Comparison of ENCODE assay signal across 13 mouse cellular contexts in genomic region chr1:127400666-127401065, GRCm38 (mm10).
DNase-seq lines count a peak whose midpoint lies in the region; ATAC-seq and TF ChIP-seq lines count a peak whose summit lies in the region.
"Had no signal": no experiment of that assay in that cellular context is flagged by ENCODE, and none has a peak within 500 bp of the region (broad histone marks: within the 10 kb centered on the region; RNA-seq: fewer than 3 reads in every experiment).

No protein-coding gene starts in this region.

- H3K4me1 ChIP-seq in hindbrain, embryonic 13.5 days (replicated peaks), result peaks cover 10% of the 10 kb centered on the region; the same call in 1 of the 2 replicates
- H3K4me1 ChIP-seq in hindbrain, embryonic 11.5 days (replicated peaks; ENCODE audit: control insufficient read depth, insufficient read depth, low read length), result no peaks in the 10 kb centered on the region; the same call in 1 of the 2 replicates
- H3K4me1 ChIP-seq in lung, postnatal 0 days (ENCODE audit: insufficient read depth, low read depth, low read length), result no peaks in the 10 kb centered on the region
- no peaks in the 10 kb centered on the region for H3K4me1 ChIP-seq in lung, adult 2 months (ENCODE audit: control insufficient read depth, insufficient read depth, low read length)
- H3K4me1 ChIP-seq in embryonic facial prominence, embryonic 15.5 days, result peaks cover 15% of the 10 kb centered on the region; the same call in 1 of the 2 replicates
- H3K4me1 ChIP-seq in neural tube, embryonic 13.5 days (replicated peaks), result peaks cover 21% of the 10 kb centered on the region
- H3K4me1 ChIP-seq: heart, embryonic 13.5 days; lung, embryonic 15.5 days had no signal

- peaks cover 23% of the 10 kb centered on the region for H3K36me3 ChIP-seq in hindbrain, embryonic 13.5 days
- H3K36me3 ChIP-seq in hindbrain, embryonic 11.5 days (ENCODE audit: control insufficient read depth, insufficient read depth, low read length), result no peaks in the 10 kb centered on the region
- no peaks in the 10 kb centered on the region for H3K36me3 ChIP-seq in lung, postnatal 0 days (ENCODE audit: insufficient read depth, low read length)
- H3K36me3 ChIP-seq in embryonic facial prominence, embryonic 15.5 days, result peaks cover 4% of the 10 kb centered on the region; the same call in 1 of the 2 replicates
- H3K36me3 ChIP-seq in neural tube, embryonic 13.5 days, result peaks cover 16% of the 10 kb centered on the region
- H3K36me3 ChIP-seq: lung, embryonic 15.5 days had no signal

- TF ChIP-seq CTCF in lung, postnatal 0 days (IDR thresholded peaks at IDR 0.05), result no peak
- TF ChIP-seq CTCF in lung, adult 2 months (IDR thresholded peaks at IDR 0.05; ENCODE audit: insufficient read depth, low read length), result no peak

- TF ChIP-seq EP300 in lung, postnatal 0 days (IDR thresholded peaks at IDR 0.05), result no peak

- peak overlapping the region; percentile 48; the same call in 1 of the 2 replicates for H3K27ac ChIP-seq in hindbrain, embryonic 13.5 days
- no peak overlapping the region for H3K27ac ChIP-seq in hindbrain, embryonic 11.5 days (ENCODE audit: low read depth, low read length)
- no peak overlapping the region for H3K27ac ChIP-seq in lung, postnatal 0 days (ENCODE audit: low read length)
- H3K27ac ChIP-seq in embryonic facial prominence, embryonic 15.5 days (replicated peaks), result peak overlapping the region; percentile 34; the same call in 1 of the 2 replicates
- H3K27ac ChIP-seq in neural tube, embryonic 13.5 days (replicated peaks), result peak overlapping the region; percentile 70
- H3K27ac ChIP-seq: heart, embryonic 13.5 days; lung, embryonic 15.5 days had no signal

- ATAC-seq in hindbrain, embryonic 13.5 days (ENCODE audit: low FRiP score), result no peak
- no peak for ATAC-seq in hindbrain, embryonic 11.5 days (ENCODE audit: low FRiP score)
- no peak for ATAC-seq in lung, postnatal 0 days
- 0 out of 2 replicates have a peak, but pooled peaks have one; percentile 31 for ATAC-seq in embryonic facial prominence, embryonic 15.5 days (ENCODE audit: insufficient number of reproducible peaks, low FRiP score, low TSS enrichment, low read depth)
- ATAC-seq in neural tube, embryonic 13.5 days (ENCODE audit: low read depth), result peak; percentile 69
- ATAC-seq: inflammation-experienced regulatory T-cells, adult 6 months had no signal

- no peak overlapping the region for H3K9ac ChIP-seq in hindbrain, embryonic 13.5 days
- no peak overlapping the region for H3K9ac ChIP-seq in hindbrain, embryonic 11.5 days (ENCODE audit: low read depth, low read length)
- H3K9ac ChIP-seq in lung, postnatal 0 days (replicated peaks; ENCODE audit: low read depth), result no peak overlapping the region
- H3K9ac ChIP-seq in embryonic facial prominence, embryonic 15.5 days, result no peak overlapping the region
- H3K9ac ChIP-seq in neural tube, embryonic 13.5 days, result no peak overlapping the region
- H3K9ac ChIP-seq: heart, embryonic 13.5 days; lung, embryonic 15.5 days had no signal

- H3K4me3 ChIP-seq in hindbrain, embryonic 13.5 days, result no peak overlapping the region
- H3K4me3 ChIP-seq in hindbrain, embryonic 11.5 days (ENCODE audit: low read depth, low read length), result no peak overlapping the region
- no peak overlapping the region for H3K4me3 ChIP-seq in lung, postnatal 0 days (ENCODE audit: low read depth, low read length)
- H3K4me3 ChIP-seq in lung, adult 2 months (replicated peaks; ENCODE audit: extremely low read depth, low read depth, low read length), result no peak overlapping the region
- H3K4me3 ChIP-seq in embryonic facial prominence, embryonic 15.5 days (replicated peaks), result no peak overlapping the region
- no peak overlapping the region for H3K4me3 ChIP-seq in neural tube, embryonic 13.5 days
- H3K4me3 ChIP-seq: heart, embryonic 13.5 days; lung, embryonic 15.5 days had no signal

- no peak for DNase-seq in hindbrain, embryonic 11.5 days (ENCODE audit: low spot score)
- peak; percentile 14 for DNase-seq in lung, postnatal 0 days (ENCODE audit: low spot score)
- no peak for DNase-seq in lung, adult 2 months
- DNase-seq in layer of hippocampus, postnatal 14 days (ENCODE audit: low spot score in 2 of 2), result no peak
- no peak for DNase-seq in c-Kit-positive CD71-positive TER-119-positive erythroid progenitor cells, embryonic 14.5 days (ENCODE audit: low spot score)
- DNase-seq: gastrocnemius, postnatal 25 days; layer of hippocampus, postnatal 36 days had no signal

- WGBS in hindbrain, embryonic 13.5 days, result 16% methylated on average over 6 of the region's 6 CpGs
- WGBS in hindbrain, embryonic 11.5 days, result 32% methylated on average over 6 of the region's 6 CpGs
- 68% methylated on average over 6 of the region's 6 CpGs for WGBS in lung, postnatal 0 days
- WGBS in lung, adult 2 months, result 71% methylated on average over 6 of the region's 6 CpGs
- WGBS in embryonic facial prominence, embryonic 15.5 days, result 35% methylated on average over 6 of the region's 6 CpGs
- 13% methylated on average over 6 of the region's 6 CpGs for WGBS in neural tube, embryonic 13.5 days

- no peak for TF ChIP-seq POLR2A in lung, adult 2 months (IDR thresholded peaks at IDR 0.05; ENCODE audit: borderline replicate concordance, extremely low read depth, low read depth, low read length)

- no peaks in the 10 kb centered on the region for H3K9me3 ChIP-seq in hindbrain, embryonic 13.5 days
- H3K9me3 ChIP-seq in hindbrain, embryonic 11.5 days (ENCODE audit: control insufficient read depth, low read length), result no peaks in the 10 kb centered on the region
- H3K9me3 ChIP-seq in lung, postnatal 0 days (ENCODE audit: low read length), result no peaks in the 10 kb centered on the region
- no peaks in the 10 kb centered on the region for H3K9me3 ChIP-seq in embryonic facial prominence, embryonic 15.5 days (replicated peaks)
- no peaks in the 10 kb centered on the region for H3K9me3 ChIP-seq in neural tube, embryonic 13.5 days
- H3K9me3 ChIP-seq: heart, embryonic 13.5 days; lung, embryonic 15.5 days had no signal

- H3K4me2 ChIP-seq in hindbrain, embryonic 13.5 days, result no peak overlapping the region
- no peak overlapping the region for H3K4me2 ChIP-seq in hindbrain, embryonic 11.5 days (replicated peaks; ENCODE audit: low read depth, low read length)
- H3K4me2 ChIP-seq in lung, postnatal 0 days (replicated peaks; ENCODE audit: low read depth, low read length), result no peak overlapping the region
- H3K4me2 ChIP-seq in embryonic facial prominence, embryonic 15.5 days (replicated peaks), result no peak overlapping the region
- no peak overlapping the region for H3K4me2 ChIP-seq in neural tube, embryonic 13.5 days
- H3K4me2 ChIP-seq: heart, embryonic 13.5 days; lung, embryonic 15.5 days had no signal

- H3K27me3 ChIP-seq in hindbrain, embryonic 13.5 days, result no peaks in the 10 kb centered on the region
- H3K27me3 ChIP-seq in hindbrain, embryonic 11.5 days (ENCODE audit: control insufficient read depth, insufficient read depth, low read length), result no peaks in the 10 kb centered on the region
- no peaks in the 10 kb centered on the region for H3K27me3 ChIP-seq in lung, postnatal 0 days (replicated peaks; ENCODE audit: insufficient read depth, low read length)
- H3K27me3 ChIP-seq in embryonic facial prominence, embryonic 15.5 days, result no peaks in the 10 kb centered on the region
- H3K27me3 ChIP-seq in neural tube, embryonic 13.5 days, result no peaks in the 10 kb centered on the region
- H3K27me3 ChIP-seq: heart, embryonic 13.5 days; lung, embryonic 15.5 days had no signal

Comparison
In these comparisons a context has a peak if more than half of its experiments do, and no peak if none do; other contexts are left out.
1. H3K27ac ChIP-seq: peak in hindbrain, embryonic 13.5 days (single experiment), embryonic facial prominence, embryonic 15.5 days (single experiment) and neural tube, embryonic 13.5 days (single experiment); none in hindbrain, embryonic 11.5 days (single experiment) and lung, postnatal 0 days (single experiment).
2. ATAC-seq: peak in embryonic facial prominence, embryonic 15.5 days (single experiment) and neural tube, embryonic 13.5 days (single experiment); none in hindbrain, embryonic 13.5 days (single experiment), hindbrain, embryonic 11.5 days (single experiment) and lung, postnatal 0 days (single experiment).